Mouse (Mus musculus): ENCODE data around the gene C1qb.

Gene C1qb

GRCm38 (mm10) chr4:136886101-136886500 lies at the start of gene C1qb:
Gene C1qb, minus strand, starts transcription at chr4:136886187.
- DNase-seq = no peak

- DNase-seq = peak; percentile 13
Observed at GRCm38 (mm10) chr4:136934746-136935613, 49.0 kb upstream of the C1qb start.

- no peak for DNase-seq
Observed at GRCm38 (mm10) chr4:136930474-136930873, 44.5 kb upstream of the C1qb start.

DNA sequence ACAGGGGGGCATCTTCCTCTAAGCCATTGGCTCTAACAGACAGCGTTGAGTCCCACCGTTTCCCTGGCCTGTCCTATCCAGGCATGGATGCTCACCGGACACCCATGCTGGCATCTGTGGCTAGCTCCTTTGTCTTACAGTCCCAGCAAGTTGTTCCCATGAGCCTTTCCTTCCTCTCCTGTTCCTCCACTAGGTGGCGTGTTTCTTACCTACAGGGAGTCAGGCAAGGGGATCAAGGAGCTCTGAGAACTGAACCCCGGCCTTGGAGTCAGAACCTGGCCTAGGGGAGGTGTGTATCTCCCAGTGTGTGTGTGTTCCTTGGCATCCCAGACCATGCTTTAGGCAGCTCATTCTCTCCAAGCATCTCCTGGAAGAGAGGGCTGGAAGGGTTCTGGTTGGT lies 42.9 kb upstream of the C1qb start:
- DNase-seq = peak; percentile 35

DNA sequence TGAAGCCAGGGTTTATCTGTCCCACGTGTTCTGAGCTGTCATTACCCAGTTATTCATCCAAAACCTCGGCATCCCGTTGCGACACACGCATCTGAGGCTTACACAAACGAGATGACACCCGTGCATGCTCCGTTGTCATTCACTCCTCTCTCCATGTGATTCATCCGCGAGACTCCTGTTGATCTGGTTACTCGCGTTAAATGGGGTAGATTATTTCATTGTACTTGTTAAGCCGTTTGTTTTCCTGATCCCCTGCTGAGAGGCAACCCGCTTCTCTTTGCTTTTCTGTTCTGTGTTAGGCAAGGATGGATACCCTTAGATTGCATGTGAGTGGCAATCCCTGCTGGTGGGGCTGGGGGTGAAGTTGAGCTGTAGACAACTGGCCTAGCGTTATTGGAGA lies 39.8 kb upstream of the C1qb start:
- no peak for DNase-seq

DNA sequence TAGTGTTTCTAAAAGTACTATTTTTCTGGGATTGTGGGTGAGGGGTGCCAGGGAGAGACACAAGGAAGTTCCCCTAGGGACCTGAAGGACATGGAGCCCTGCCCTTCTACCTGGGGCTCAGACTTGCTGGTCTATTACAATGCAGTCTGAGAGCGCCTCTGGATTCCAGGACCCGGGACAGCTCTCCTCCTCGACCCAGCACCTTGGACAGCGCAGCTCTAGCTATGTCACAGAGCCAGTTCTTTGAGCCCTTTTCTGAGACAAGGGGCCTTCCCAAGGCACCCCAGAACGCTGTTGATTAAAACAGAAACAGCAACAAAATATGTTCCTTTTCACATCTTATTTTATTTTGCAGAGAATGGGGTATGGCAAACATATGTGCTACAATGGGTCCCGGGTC lies 38.5 kb upstream of the C1qb start:
- peak; percentile 81 for DNase-seq

GRCm38 (mm10) chr4:136919526-136919925 lies 33.5 kb upstream of the C1qb start:
- no peak for DNase-seq

DNA sequence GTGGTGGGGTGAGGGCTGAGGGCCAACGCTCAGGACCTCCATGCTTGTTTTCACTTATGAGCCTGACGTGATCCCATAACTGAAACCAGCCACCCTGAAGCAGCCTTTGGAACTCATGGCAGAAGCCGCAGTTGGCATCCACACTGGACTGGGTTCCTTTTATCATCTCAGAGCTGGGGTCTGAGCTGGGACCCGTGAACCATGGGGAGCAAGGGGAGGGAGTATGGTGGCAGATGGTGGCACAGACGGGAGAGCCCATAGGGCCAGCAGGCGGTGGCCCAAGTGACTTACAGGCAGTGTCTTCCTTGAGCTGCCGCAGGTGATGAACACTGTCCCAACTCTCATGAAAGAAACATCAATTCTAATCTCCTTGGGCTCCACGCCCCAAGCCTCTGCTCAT lies 32.8 kb upstream of the C1qb start:
- no peak for DNase-seq

DNA sequence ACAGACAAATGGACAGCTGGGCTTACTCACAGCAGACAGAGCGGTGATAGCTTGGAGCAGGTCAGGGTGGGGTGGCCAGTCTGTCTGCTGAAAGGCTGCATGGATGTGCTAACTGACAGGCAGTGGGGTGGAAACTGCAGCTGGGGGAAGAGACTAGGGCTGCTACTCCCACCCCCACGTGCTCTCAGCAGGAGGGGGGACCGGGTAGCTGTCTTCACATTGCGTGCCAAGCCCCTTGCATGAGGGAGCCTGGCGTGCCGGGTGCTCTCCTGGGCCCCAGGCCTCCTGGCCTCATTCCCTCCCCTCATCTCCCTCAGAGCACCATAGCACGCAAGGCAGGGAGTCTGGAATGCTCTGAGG lies 31.2 kb upstream of the C1qb start:
- no peak for DNase-seq

DNA sequence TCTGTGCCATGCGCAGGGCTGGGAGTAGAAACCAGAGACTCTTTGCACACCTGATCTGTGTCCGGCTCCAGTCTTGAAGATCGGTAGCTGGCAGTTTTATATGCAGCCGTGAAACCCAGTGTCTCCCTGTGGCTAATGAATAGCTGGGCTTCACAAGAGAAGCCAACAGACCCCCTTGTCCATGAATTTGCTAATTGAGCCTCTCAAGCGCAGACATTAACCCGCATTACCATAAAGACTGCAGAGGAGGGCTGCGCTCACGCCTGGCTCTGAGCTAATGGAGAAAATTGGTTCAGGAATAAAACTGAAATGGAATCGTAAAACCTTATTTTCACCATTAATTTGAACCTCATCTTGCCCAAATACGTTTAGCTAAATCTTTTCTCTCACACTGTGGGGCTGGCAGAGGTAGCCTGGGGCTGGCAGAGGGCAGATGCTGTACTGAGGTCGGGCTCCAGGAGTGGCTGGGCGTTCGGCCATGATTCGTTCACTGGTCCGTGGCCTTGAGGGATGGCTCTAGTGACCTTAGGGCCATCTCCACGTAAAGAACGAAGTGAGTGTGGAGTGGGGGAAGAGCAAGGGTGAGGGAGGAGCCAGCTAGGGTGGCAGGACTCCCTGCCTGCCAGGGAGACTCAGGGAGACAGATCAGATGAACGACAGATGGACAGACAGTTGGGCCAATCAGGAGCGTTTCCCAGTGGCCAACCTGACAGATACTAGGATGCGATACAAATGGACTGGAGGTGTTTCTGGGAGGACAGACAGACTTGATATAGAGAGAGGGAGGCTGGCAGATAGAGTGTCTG lies 30.6 kb upstream of the C1qb start:
- DNase-seq = no peak

DNA sequence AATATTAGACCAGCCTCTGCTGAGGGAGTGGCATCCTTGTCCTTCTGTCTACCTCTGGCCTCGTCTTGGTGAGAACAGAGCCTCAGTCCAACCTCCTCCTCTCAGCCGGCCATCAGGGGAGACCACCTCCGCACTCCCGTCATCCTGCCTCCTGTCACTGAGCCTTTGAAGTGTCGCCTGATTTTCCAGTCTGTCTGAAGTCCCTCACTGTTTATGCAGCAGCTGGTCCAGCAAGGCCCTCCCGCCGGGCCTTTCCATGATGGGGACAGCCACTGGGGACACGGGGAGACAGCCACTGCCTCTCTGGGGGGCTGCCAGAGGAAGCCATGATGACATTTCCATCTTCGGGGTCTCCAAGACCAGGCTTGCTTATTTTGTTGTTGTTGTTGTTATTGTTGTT lies 26.9 kb upstream of the C1qb start:
- no peak for DNase-seq

DNA sequence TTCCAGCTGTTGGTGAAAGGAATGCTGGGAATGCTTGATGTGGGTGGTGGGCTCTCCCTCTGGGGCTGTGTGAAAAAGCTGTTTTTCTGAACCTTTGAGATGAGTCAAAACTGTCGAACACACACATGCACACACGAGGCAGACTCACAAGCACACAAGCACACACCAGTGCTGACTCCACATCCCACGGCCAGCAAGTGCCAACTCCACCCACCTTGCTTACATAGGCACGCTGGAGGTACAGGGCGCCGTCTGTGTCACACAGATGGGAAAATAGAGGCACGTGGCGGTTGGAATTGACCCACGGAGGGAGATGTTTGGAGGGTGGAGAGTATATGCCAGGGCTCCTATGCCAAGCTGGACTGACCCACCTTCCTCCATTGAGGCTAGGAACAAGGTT lies 25.8 kb upstream of the C1qb start:
- DNase-seq = no peak

DNA sequence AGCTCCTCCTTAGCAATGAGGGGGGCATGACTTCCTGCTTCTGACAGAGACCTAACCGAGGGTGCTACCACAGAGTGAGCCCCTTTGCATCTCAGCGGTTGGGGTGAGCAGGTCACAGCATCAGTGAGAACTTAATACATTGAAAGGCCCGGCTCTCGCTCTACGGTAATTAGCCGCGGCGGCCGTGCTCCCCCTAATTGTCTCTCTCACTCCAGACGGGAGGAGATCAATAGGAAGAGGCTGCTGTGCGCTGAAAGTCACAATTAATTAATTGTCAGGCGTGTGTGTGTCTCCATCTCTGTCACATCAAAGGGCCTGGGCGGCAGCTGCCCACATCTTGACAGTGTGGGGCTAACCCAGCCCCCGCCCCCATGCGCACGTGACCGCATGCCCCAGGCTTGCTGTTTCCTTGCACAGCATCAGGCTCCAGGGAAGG lies 25.2 kb upstream of the C1qb start:
- no peak for DNase-seq

GRCm38 (mm10) chr4:136907809-136908208 lies 21.8 kb upstream of the C1qb start:
- no peak for DNase-seq

- DNase-seq = peak; percentile 73
Observed at GRCm38 (mm10) chr4:136907033-136907432, 21.0 kb upstream of the C1qb start.

DNA sequence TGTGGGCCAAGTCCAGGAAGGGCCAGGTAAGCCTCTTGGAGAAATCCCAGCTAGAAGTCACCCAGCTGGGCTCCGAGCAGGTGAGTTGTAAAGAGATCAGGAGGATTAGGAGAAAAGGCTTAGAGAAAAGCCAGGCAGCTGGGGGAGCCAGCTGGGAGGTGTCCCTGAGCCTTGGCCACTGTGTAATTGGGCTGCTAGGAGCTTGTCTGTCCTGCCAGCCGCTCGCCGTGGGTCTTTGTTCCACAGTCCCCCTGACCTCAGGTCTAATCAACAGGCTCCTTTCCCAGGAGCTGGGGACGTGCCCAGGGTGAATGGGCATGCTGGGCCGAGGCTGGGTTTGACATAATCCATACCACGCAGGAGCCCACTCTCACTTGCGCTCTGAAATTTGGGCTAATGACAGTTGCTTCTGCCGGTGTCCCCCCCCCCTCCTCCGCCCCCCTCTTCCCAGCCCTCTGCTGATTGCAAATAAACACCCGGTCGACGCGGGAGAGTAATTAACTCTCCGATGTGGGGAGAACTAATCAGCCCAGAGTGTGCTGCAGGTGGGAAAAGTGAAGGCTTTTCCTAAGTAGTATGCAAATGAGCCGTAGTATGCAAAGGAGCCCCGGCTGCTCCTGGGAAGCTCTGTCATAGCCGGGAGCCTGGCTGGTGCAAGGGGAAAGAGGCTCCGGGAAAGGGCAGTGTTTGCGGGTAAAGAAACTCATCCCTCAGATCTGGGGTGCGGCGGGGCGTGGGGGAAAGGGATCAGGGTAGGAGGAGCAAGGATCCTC lies 19.0 kb upstream of the C1qb start:
- DNase-seq = no peak

DNA sequence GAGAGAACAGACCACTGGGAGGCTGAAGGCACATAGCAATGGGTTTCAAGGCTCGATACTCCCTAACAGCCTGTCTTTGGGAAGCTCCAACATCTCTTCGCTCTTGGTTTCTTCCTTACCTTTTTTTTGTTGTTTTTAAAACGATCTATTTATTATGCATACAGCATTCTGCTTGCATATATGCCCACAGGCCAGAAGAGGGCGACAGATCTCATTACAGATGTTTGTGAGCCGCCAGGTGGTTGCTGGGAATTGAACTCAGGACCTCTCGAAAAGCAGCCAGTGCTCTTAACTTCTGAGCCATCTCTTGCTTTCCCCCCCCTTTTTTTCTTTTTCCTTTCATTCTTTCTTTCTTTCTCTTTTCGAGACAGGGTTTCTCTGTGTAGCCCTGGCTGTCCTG lies 13.2 kb upstream of the C1qb start:
- DNase-seq = no peak

DNA sequence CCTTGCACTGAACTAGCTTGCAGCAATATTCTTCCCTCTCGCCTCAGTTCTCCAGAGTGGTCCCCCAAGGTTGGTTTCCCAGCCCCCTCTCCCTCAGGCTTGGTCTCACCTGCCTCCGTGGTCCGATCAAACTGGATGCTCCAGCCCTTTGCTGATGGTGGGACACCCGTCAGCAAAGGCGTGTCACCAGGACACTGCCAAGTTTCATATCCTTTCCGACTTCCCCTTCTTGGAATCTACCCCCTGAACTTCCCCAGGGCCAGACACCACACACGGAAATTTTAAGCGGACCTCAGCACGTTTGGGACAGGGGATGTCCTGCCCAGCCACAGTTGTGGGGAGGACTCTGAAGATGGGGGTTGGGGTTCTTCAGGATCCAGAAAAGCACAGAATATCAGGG lies 12.7 kb upstream of the C1qb start, which contains the start of gene C1qa:
TSS of gene C1qa (minus strand) at position 167 of the 400 bp plus-strand sequence.
- no peak for DNase-seq

DNA sequence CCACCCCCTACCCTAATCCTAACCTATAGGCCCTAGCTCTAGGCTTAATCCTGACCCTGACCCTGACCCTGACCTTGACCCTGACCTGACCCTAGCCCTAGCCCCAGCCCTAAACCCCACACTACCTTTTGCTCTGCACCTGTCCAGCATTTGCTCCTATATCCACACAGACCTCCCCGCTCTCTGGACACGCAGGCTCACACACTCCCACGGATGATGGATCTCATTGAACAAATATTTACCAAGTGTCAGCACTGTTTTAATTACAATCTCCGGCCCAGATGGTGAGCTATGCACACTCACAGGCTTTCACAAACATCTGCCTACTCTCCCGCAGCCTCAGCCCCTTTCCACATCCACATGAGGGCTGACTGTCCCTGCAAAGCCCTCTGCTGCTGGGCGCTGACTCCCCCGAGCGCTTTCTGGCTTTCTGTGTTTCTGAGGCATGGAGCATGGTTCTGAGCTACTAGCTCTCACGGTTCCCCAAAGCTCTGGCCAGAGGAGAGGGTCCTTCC lies 12.2 kb upstream of the C1qb start:
- DNase-seq = no peak

DNA sequence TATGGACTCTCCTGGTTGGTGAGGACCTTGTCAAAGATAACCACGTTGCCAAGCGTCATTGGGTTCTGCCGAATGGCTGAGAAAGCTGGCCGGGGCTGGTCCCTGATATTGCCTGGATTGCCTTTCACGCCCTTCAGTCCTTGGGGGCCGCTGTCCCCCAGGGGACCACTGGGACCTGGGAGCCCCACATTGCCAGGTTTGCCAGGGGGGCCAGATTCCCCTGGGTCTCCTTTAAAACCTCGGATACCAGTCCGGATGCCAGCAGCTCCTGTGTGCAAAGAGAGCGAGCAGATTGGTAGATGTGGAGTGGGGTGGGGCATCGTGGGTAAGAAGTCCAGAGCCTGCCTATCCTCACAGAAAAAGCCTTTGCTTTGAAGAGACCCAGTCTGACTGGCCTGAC lies 10.5 kb upstream of the C1qb start:
- DNase-seq = no peak

GRCm38 (mm10) chr4:136895861-136896260 lies 9.9 kb upstream of the C1qb start:
- DNase-seq = no peak

GRCm38 (mm10) chr4:136894821-136895220 lies 8.8 kb upstream of the C1qb start:
- no peak for DNase-seq
